Mouse (Mus musculus) Patski (cell line): ENCODE data around the gene Slc15a3. TPM values are rescaled to one million over a fixed set of nuclear protein-coding genes. Genes with fewer than 3 reads are reported as not detected.

ENCODE experiments used
- ATAC-seq: fragments of 100-300 bp; one replicate; pipeline ENCODE4 v1.8.0; 2021
- CTCF ChIA-PET: fragments of 350-600 bp; sonication (Branson Sonifier 250); formaldehyde crosslinking; loops from one replicate; lab custom pipeline; 2022; ENCODE audit warnings: inconsistent platforms; lab: Charles Lee
- POLR2A ChIA-PET: fragments of 350-600 bp; sonication (Branson Sonifier 250); formaldehyde crosslinking; loops from one replicate; lab custom pipeline; 2022; ENCODE audit warnings: antibody characterized with exemption, inconsistent platforms; lab: Charles Lee
- DNase-seq: peaks from one replicate; pipeline ENCODE4 v3.0.0-alpha.2; 2011; ENCODE audit warnings: low read depth, low spot score
- H3K27me3 ChIP-seq: fragments of 371-371 bp; one replicate; pipeline ENCODE4 v1.5.1; 2021
- CTCF ChIP-seq: fragments of 100-300 bp; IDR thresholded peaks from one replicate; pipeline ENCODE4 v1.5.1; 2021
- in situ Hi-C: fragments of 300-500 bp; cut with MboI; formaldehyde crosslinking; loops from 3 replicates; pipeline ENCODE4 v1.11.1; 2018; ENCODE audit warnings: low pct_unique_long_range_greater_than_20kb, mixed read lengths
- polyA plus RNA-seq: library from polyadenylated mRNA; unstranded; gene quantifications from one replicate; pipeline ENCODE4 v1.2.3, GENCODE M21; 2021

The Slc15a3 gene
- 0.26 TPM for polyA plus RNA-seq

- H3K27me3 ChIP-seq = no peaks in the 10 kb centered on the region
- TF ChIP-seq CTCF = no peak
- DNase-seq (no peak), ATAC-seq (no peak)
- in situ Hi-C loops = no loop called here
- ChIA-PET CTCF (interaction anchor here (1.1 to 2.2 kb wide), 2 partner anchors 15 to 129 kb away, joined by 4 to 5 read pairs; no protein-coding TSS in a partner anchor), POLR2A (no interaction called here)
These were observed at the start of gene Slc15a3 for GRCm38 (mm10) chr19:10839010-10839892. Gene Slc15a3, plus strand, starts transcription at chr19:10839727.

- in situ Hi-C loops = no loop called here
- H3K27me3 ChIP-seq = no peaks in the 10 kb centered on the region
- ChIA-PET CTCF (interaction anchor here (1.1 to 1.6 kb wide), 2 partner anchors 9 to 29 kb away, joined by 3 to 4 read pairs; no protein-coding TSS in a partner anchor), POLR2A (interaction anchor here (1.0 kb wide), 1 partner anchor 21 kb away, joined by 3 read pairs; no protein-coding TSS in a partner anchor)
- no peak for ATAC-seq
- no peak for TF ChIP-seq CTCF
- DNase-seq = no peak
These were observed 49.2 kb upstream of the Slc15a3 start for GRCm38 (mm10) chr19:10790323-10790722.

- DNase-seq = no peak
- POLR2A ChIA-PET = no interaction called here
- in situ Hi-C loops = no loop called here
- CTCF ChIA-PET = interaction anchor here (0.8 kb wide), 1 partner anchor 30 kb away, joined by 3 read pairs; no protein-coding TSS in a partner anchor
- no peak for ATAC-seq
- no peaks in the 10 kb centered on the region for H3K27me3 ChIP-seq
- no peak for TF ChIP-seq CTCF
These were observed 46.5 kb upstream of the Slc15a3 start for GRCm38 (mm10) chr19:10793044-10793443.

- H3K27me3 ChIP-seq = peaks cover 3% of the 10 kb centered on the region
- ChIA-PET CTCF (interaction anchor here (1.1 to 1.4 kb wide), 2 partner anchors 9 to 24 kb away, joined by 3 to 5 read pairs; no protein-coding TSS in a partner anchor), POLR2A (no interaction called here)
- TF ChIP-seq CTCF = no peak
- in situ Hi-C loops = no loop called here
- ATAC-seq (no peak), DNase-seq (no peak)
These were observed 44.6 kb upstream of the Slc15a3 start for GRCm38 (mm10) chr19:10794916-10795315.

- ChIA-PET POLR2A (interaction anchor here (0.5 kb wide), 1 partner anchor 452 kb away, joined by 5 read pairs; no protein-coding TSS in a partner anchor), CTCF (no interaction called here)
- ATAC-seq = no peak
- in situ Hi-C loops = no loop called here
- peaks cover 10% of the 10 kb centered on the region for H3K27me3 ChIP-seq
- TF ChIP-seq CTCF = no peak
- no peak for DNase-seq
These were observed 41.0 kb upstream of the Slc15a3 start for GRCm38 (mm10) chr19:10798576-10798975.

GRCm38 (mm10) chr19:10799155-10799554 lies 40.4 kb upstream of the Slc15a3 start:
- H3K27me3 ChIP-seq = peaks cover 10% of the 10 kb centered on the region
- DNase-seq = no peak
- ChIA-PET CTCF (interaction anchor here (0.7 kb wide), 1 partner anchor 9 kb away, joined by 3 read pairs; no protein-coding TSS in a partner anchor), POLR2A (no interaction called here)
- no peak for ATAC-seq
- in situ Hi-C loops = no loop called here
- TF ChIP-seq CTCF = no peak

- TF ChIP-seq CTCF = no peak
- DNase-seq = no peak
- ATAC-seq = peak; percentile 42
- CTCF ChIA-PET = interaction anchor here (1.2 kb wide), 1 partner anchor 31 kb away, joined by 4 read pairs; no protein-coding TSS in a partner anchor
- POLR2A ChIA-PET = interaction anchor here (0.6 kb wide), 1 partner anchor 16 kb away, joined by 3 read pairs; no protein-coding TSS in a partner anchor
- in situ Hi-C loops = no loop called here
- peaks cover 10% of the 10 kb centered on the region for H3K27me3 ChIP-seq
These were observed 38.5 kb upstream of the Slc15a3 start for GRCm38 (mm10) chr19:10801070-10801469.

- peaks cover 10% of the 10 kb centered on the region for H3K27me3 ChIP-seq
- in situ Hi-C loops = no loop called here
- TF ChIP-seq CTCF = no peak
- ChIA-PET POLR2A (no interaction called here), CTCF (no interaction called here)
- DNase-seq (no peak), ATAC-seq (no peak)
These were observed 37.6 kb upstream of the Slc15a3 start for GRCm38 (mm10) chr19:10801906-10802305.

- CTCF ChIA-PET = interaction anchor here (1.2 kb wide), 1 partner anchor 8 kb away, joined by 5 read pairs; no protein-coding TSS in a partner anchor
- POLR2A ChIA-PET = no interaction called here
- no peak for ATAC-seq
- TF ChIP-seq CTCF = no peak
- peaks cover 7% of the 10 kb centered on the region for H3K27me3 ChIP-seq
- no peak for DNase-seq
- in situ Hi-C loops = no loop called here
These were observed 35.8 kb upstream of the Slc15a3 start for GRCm38 (mm10) chr19:10803751-10804150.

- H3K27me3 ChIP-seq = peaks cover 7% of the 10 kb centered on the region
- no peak for TF ChIP-seq CTCF
- no peak for ATAC-seq
These were observed 34.5 kb upstream of the Slc15a3 start for GRCm38 (mm10) chr19:10804850-10805660.

More at GRCm38 (mm10) chr19:10804850-10805660, 34.5 kb upstream of the Slc15a3 start:
- in situ Hi-C loops = no loop called here
- DNase-seq = no peak
- CTCF ChIA-PET = interaction anchor here (1.2 kb wide), 1 partner anchor 9 kb away, joined by 5 read pairs; no protein-coding TSS in a partner anchor
- POLR2A ChIA-PET = no interaction called here
